Mouse (Mus musculus) stomach, postnatal 0 days (tissue): ENCODE data around the gene Phldb1.

ENCODE experiments used
- CTCF ChIP-seq: IDR thresholded peaks from 2 replicates; pipeline ENCODE4 v1.5.1; 2016; ENCODE audit warnings: antibody characterized with exemption, low read depth, mild to moderate bottlenecking, moderate library complexity
- EP300 ChIP-seq: optimal IDR thresholded peaks from 2 replicates; pipeline ENCODE3; 2016; ENCODE audit warnings: antibody characterized with exemption

GRCm38 (mm10) chr9:44713574-44713973 lies 21.4 kb downstream of the Phldb1 start:
- TF ChIP-seq EP300 (no peak), CTCF (no peak)
